Mouse (Mus musculus) lung, postnatal 0 days (tissue): ENCODE data around the gene Traf7. TPM values are rescaled to one million over a fixed set of nuclear protein-coding genes. Genes with fewer than 3 reads are reported as not detected.

Experiments used
- ATAC-seq: fragments of 200-750 bp; cut with Nextera tagmentation; 2 replicates; pipeline ENCODE4 v1.8.0; 2017; ENCODE audit warnings: moderate library complexity
- DNase-seq: peaks from one replicate; pipeline ENCODE4 v3.0.0-alpha.2; 2016; ENCODE audit warnings: low spot score
- H3K27ac ChIP-seq: fragments of 300-500 bp; sonication (generic); 2 replicates; pipeline ENCODE4 v1.5.1; 2014; ENCODE audit warnings: antibody characterized with exemption, mild to moderate bottlenecking, low read length, mixed read lengths
- H3K27me3 ChIP-seq: fragments of 300-500 bp; sonication (generic); replicated peaks from 2 replicates; pipeline ENCODE4 v1.6.1; 2014; ENCODE audit warnings: low read length, mixed read lengths; ENCODE audit not compliant: insufficient read depth
- H3K36me3 ChIP-seq: fragments of 300-500 bp; sonication (generic); 2 replicates; pipeline ENCODE4 v1.6.1; 2014; ENCODE audit warnings: low read length, mixed read lengths; ENCODE audit not compliant: insufficient read depth
- H3K4me1 ChIP-seq: fragments of 300-500 bp; sonication (generic); 2 replicates; pipeline ENCODE4 v1.6.1; 2014; ENCODE audit warnings: antibody characterized with exemption, low read depth, low read length, mixed read lengths; ENCODE audit not compliant: insufficient read depth
- H3K4me2 ChIP-seq: fragments of 300-500 bp; sonication (generic); replicated peaks from 2 replicates; pipeline ENCODE4 v1.6.1; 2014; ENCODE audit warnings: low read depth, mild to moderate bottlenecking, low read length, moderate library complexity, mixed read lengths
- H3K4me3 ChIP-seq: fragments of 300-500 bp; sonication (generic); 2 replicates; pipeline ENCODE4 v1.5.1; 2014; ENCODE audit warnings: low read depth, low read length
- H3K9ac ChIP-seq: fragments of 300-500 bp; sonication (generic); replicated peaks from 2 replicates; pipeline ENCODE4 v1.6.1; 2014; ENCODE audit warnings: low read depth, mild to moderate bottlenecking
- H3K9me3 ChIP-seq: fragments of 300-500 bp; sonication (generic); 2 replicates; pipeline ENCODE4 v1.6.1; 2016; ENCODE audit warnings: low read length, mixed read lengths
- CTCF ChIP-seq: IDR thresholded peaks from 2 replicates; pipeline ENCODE4 v1.5.1; 2016; ENCODE audit warnings: antibody characterized with exemption, mild to moderate bottlenecking
- EP300 ChIP-seq: IDR thresholded peaks from 2 replicates; pipeline ENCODE4 v1.6.1; 2016; ENCODE audit warnings: antibody characterized with exemption, mild to moderate bottlenecking, control low read depth
- WGBS: fragments of 180-500 bp; shearing (Covaris S2); extraction: QIAGEN DNeasy Blood & Tissue Kit; methylation state at CpG from one replicate; pipeline ENCODE4 v1.1.7; 2014; 5-methylcytosine and 5-hydroxymethylcytosine counted together
- polyA plus RNA-seq: library from polyadenylated mRNA; unstranded; fragments of >200 nt; fragmentation: Nextera tagmentation; extraction: Ambion mirVana; gene quantifications from 2 replicates; pipeline ENCODE4 v1.2.1, GENCODE M21; 2015

The Traf7 gene
- polyA plus RNA-seq, 1 experiment from 2014 or later: 66.8 TPM

- Histone ChIP-seq H3K9ac (no peak overlapping the region), H3K27me3 (no peaks in the 10 kb centered on the region), H3K4me3 (no peak overlapping the region), H3K4me1 (peaks cover 26% of the 10 kb centered on the region; the same call in 1 of the 2 replicates), H3K4me2 (peak overlapping the region; percentile 22; the same call in 1 of the 2 replicates), H3K36me3 (no peaks in the 10 kb centered on the region), H3K9me3 (no peaks in the 10 kb centered on the region), H3K27ac (peak overlapping the region; percentile 93)
- DNase-seq (peak; percentile 78), ATAC-seq (peak; percentile 65)
- TF ChIP-seq CTCF: no peak
- no peak for TF ChIP-seq EP300
- 37% methylated on average over 4 of the region's 4 CpGs for WGBS
These were observed 30.9 kb upstream of the Traf7 start for GRCm38 (mm10) chr17:24558600-24559099.

- ATAC-seq: peak; percentile 58
- Histone ChIP-seq H3K9me3 (no peaks in the 10 kb centered on the region), H3K4me1 (peaks cover 26% of the 10 kb centered on the region; the same call in 1 of the 2 replicates), H3K27ac (peak overlapping the region; percentile 93), H3K9ac (no peak overlapping the region), H3K36me3 (no peaks in the 10 kb centered on the region), H3K4me2 (no peak overlapping the region), H3K4me3 (no peak overlapping the region), H3K27me3 (no peaks in the 10 kb centered on the region)
- 61% methylated on average over 7 of the region's 7 CpGs for WGBS
- peak; percentile 65 for DNase-seq
- no peak for TF ChIP-seq CTCF
- no peak for TF ChIP-seq EP300
These were observed 29.4 kb upstream of the Traf7 start for GRCm38 (mm10) chr17:24557091-24557490.

- ATAC-seq: no peak
- H3K4me1 ChIP-seq: 0 out of 2 replicates have a peak, but pooled peaks cover 3% of the 10 kb centered on the region
- H3K27ac ChIP-seq: peak overlapping the region; percentile 96; the same call in 1 of the 2 replicates
- no peaks in the 10 kb centered on the region for H3K27me3 ChIP-seq
- TF ChIP-seq CTCF: no peak
- TF ChIP-seq EP300: no peak
- peak overlapping the region; percentile 80 for H3K4me3 ChIP-seq
- no peaks in the 10 kb centered on the region for H3K36me3 ChIP-seq
- 47% methylated on average over 3 of the region's 3 CpGs for whole genome bisulfite sequencing
- peak overlapping the region; percentile 73 for H3K9ac ChIP-seq
- DNase-seq: no peak
- peak overlapping the region; percentile 87 for H3K4me2 ChIP-seq
- no peaks in the 10 kb centered on the region for H3K9me3 ChIP-seq
These were observed 23.3 kb upstream of the Traf7 start for GRCm38 (mm10) chr17:24551050-24551444.

GRCm38 (mm10) chr17:24550416-24551049 lies 22.8 kb upstream of the Traf7 start:
- no peaks in the 10 kb centered on the region for H3K9me3 ChIP-seq
- peak overlapping the region; percentile 80 for H3K4me3 ChIP-seq
- no peaks in the 10 kb centered on the region for H3K36me3 ChIP-seq
- TF ChIP-seq EP300: no peak
- TF ChIP-seq CTCF: peak; percentile 31; the same call in 1 of the 2 replicates
- H3K4me1 ChIP-seq: 0 out of 2 replicates have a peak, but pooled peaks cover 3% of the 10 kb centered on the region
- ATAC-seq (peak; percentile 69), DNase-seq (peak; percentile 83)
- no peaks in the 10 kb centered on the region for H3K27me3 ChIP-seq
- H3K9ac ChIP-seq: peak overlapping the region; percentile 73
- H3K4me2 ChIP-seq: peak overlapping the region; percentile 87
- 1% methylated on average over 35 of the region's 44 CpGs for WGBS
- H3K27ac ChIP-seq: peak overlapping the region; percentile 96

GRCm38 (mm10) chr17:24549618-24550415 lies 22.1 kb upstream of the Traf7 start, which contains the start of gene Pkd1:
Pkd1 (plus strand) TSS chr17:24549834.
- peak; percentile 100 for DNase-seq
- no peaks in the 10 kb centered on the region for H3K36me3 ChIP-seq
- no peaks in the 10 kb centered on the region for H3K27me3 ChIP-seq
- peak within 1 kb of the TSS; percentile 96 for H3K27ac ChIP-seq
- under 1% methylated on average over 49 of the region's 72 CpGs for WGBS
- peak within 1 kb of the TSS; percentile 73 for H3K9ac ChIP-seq
- 0 out of 2 replicates have a peak, but pooled peaks cover 3% of the 10 kb centered on the region for H3K4me1 ChIP-seq
- peak within 1 kb of the TSS; percentile 87 for H3K4me2 ChIP-seq
- H3K4me3 ChIP-seq: peak within 1 kb of the TSS; percentile 80
- TF ChIP-seq EP300 (no peak), CTCF (peak; percentile 4; the same call in 1 of the 2 replicates)
- peak; percentile 96 for ATAC-seq
- no peaks in the 10 kb centered on the region for H3K9me3 ChIP-seq
